Mouse (Mus musculus): ENCODE results near the gene Fbxo34. TPM values are rescaled to one million over a fixed set of nuclear protein-coding genes. Genes with fewer than 3 reads are reported as not detected.
A peak's percentile ranks its signal among the peaks of the same experiment; 100 is the strongest.
"Not testable (repeated sequence)": the region's sequence is repeated elsewhere in the genome, so short reads cannot be mapped to it uniquely, and the experiment has no call there.

Fbxo34 gene
- polyA plus RNA-seq, 1 experiment from 2014 or later: 33.6 TPM

DNA sequence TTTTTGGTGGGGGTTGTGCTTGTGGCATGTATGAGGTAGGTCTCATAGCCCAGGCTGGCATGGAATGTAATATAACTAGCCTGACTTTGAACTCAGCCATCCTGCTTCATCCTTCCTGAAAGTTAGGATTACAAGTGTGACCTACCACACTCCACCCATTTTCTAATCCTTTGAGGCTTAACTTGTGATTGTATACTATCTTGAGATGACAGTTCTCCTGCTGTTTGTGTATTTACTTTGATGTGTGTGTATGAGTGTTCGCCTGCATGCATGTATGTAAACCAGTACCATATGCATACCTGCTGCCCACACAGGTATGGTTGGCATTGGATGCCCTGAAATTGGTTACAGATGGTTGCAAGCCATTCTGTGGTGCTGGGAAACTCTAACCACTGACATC is 71.4 kb downstream of the Fbxo34 start:
- H3K4me2 ChIP-seq (ENCODE audit: low read length): no peak overlapping the region

GRCm38 (mm10) chr14:47522301-47522700 is 72.1 kb downstream of the Fbxo34 start:
- H3K9me3 ChIP-seq (ENCODE audit: control insufficient read depth, low read length): no peaks in the 10 kb centered on the region
- no peak overlapping the region for H3K27ac ChIP-seq (ENCODE audit: low read depth, low read length)
- WGBS: 92% methylated on average over 7 of the region's 7 CpGs
- H3K27me3 ChIP-seq (replicated peaks; ENCODE audit: control insufficient read depth, insufficient read depth, low read length): no peaks in the 10 kb centered on the region
- no peak for ATAC-seq
- H3K4me3 ChIP-seq (ENCODE audit: low read length): no peak overlapping the region
- H3K9ac ChIP-seq (ENCODE audit: low read depth, low read length): no peak overlapping the region
- no peaks in the 10 kb centered on the region for H3K36me3 ChIP-seq (ENCODE audit: control insufficient read depth, insufficient read depth, low read length)
- H3K4me1 ChIP-seq (ENCODE audit: control insufficient read depth, insufficient read depth, low read depth, low read length): no peaks in the 10 kb centered on the region
- H3K4me2 ChIP-seq (ENCODE audit: low read length): no peak overlapping the region

More for the DNA sequence above, 71.4 kb downstream of the Fbxo34 start:
- H3K27me3 ChIP-seq (replicated peaks; ENCODE audit: control insufficient read depth, insufficient read depth, low read length): no peaks in the 10 kb centered on the region
- H3K4me3 ChIP-seq (ENCODE audit: low read length): no peak overlapping the region
- H3K9ac ChIP-seq (ENCODE audit: low read depth, low read length): no peak overlapping the region
- H3K27ac ChIP-seq (ENCODE audit: low read depth, low read length): no peak overlapping the region
- H3K36me3 ChIP-seq (ENCODE audit: control insufficient read depth, insufficient read depth, low read length): no peaks in the 10 kb centered on the region
- no peaks in the 10 kb centered on the region for H3K4me1 ChIP-seq (ENCODE audit: control insufficient read depth, insufficient read depth, low read depth, low read length)
- WGBS: 93% methylated on average over 1 of the region's 1 CpGs
- H3K9me3 ChIP-seq (ENCODE audit: control insufficient read depth, low read length): no peaks in the 10 kb centered on the region
- ATAC-seq: no peak

DNA sequence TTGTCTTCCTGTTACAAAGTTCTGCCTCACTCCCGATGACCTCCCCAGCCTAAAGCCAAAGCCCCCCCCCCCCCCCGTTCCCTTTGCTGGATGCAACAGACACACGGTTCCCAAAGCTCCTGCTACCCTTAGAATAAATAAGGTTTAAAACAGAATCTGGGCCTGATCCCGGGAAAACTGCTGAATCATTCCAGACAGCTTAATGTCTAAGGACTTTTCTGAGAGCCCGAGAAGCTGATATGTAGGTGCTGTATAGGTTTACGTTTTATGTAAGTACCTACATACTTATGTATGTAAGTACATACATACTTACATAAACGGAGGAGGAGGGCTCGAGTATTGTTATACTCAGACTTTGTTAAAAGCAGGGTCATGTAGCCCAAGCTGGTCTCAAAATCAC is 75.2 kb downstream of the Fbxo34 start:
- Histone ChIP-seq H3K4me2 (ENCODE audit: low read length) (no peak overlapping the region), H3K36me3 (ENCODE audit: control insufficient read depth, insufficient read depth, low read length) (no peaks in the 10 kb centered on the region; the same call in 1 of the 2 replicates), H3K9me3 (ENCODE audit: control insufficient read depth, low read length) (no peaks in the 10 kb centered on the region), H3K9ac (ENCODE audit: low read depth, low read length) (no peak overlapping the region), H3K27ac (ENCODE audit: low read depth, low read length) (no peak overlapping the region), H3K27me3 (replicated peaks; ENCODE audit: control insufficient read depth, insufficient read depth, low read length) (no peaks in the 10 kb centered on the region), H3K4me1 (ENCODE audit: control insufficient read depth, insufficient read depth, low read depth, low read length) (no peaks in the 10 kb centered on the region), H3K4me3 (ENCODE audit: low read length) (no peak overlapping the region)
- WGBS: 82% methylated on average over 8 of the region's 8 CpGs
- ATAC-seq: no peak

DNA sequence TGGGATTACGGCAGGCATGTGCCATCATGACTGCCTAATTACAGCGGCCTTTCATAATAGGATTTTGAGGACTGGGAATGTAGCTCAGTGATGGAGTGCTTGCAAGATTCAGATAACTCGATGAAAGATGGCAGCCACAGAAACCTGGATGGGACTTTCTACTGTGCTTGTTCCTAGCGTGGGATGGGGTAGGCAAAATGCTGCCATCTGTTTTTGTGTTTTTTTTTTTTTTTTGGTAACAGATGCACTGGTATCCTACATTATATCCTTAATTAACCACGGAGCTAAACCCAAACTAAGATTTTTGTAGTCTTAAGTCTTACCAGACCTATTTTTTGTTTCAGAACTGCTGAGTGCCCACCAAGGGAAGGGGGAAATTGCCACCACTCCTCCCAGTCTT is 75.6 kb downstream of the Fbxo34 start:
- no peaks in the 10 kb centered on the region; the same call in 1 of the 2 replicates for H3K36me3 ChIP-seq (ENCODE audit: control insufficient read depth, insufficient read depth, low read length)
- 86% methylated on average over 5 of the region's 5 CpGs for WGBS
- no peak for ATAC-seq
- no peak overlapping the region for H3K4me2 ChIP-seq (ENCODE audit: low read length)
- no peaks in the 10 kb centered on the region for H3K4me1 ChIP-seq (ENCODE audit: control insufficient read depth, insufficient read depth, low read depth, low read length)
- H3K9ac ChIP-seq (ENCODE audit: low read depth, low read length): no peak overlapping the region
- H3K27me3 ChIP-seq (replicated peaks; ENCODE audit: control insufficient read depth, insufficient read depth, low read length): no peaks in the 10 kb centered on the region
- H3K4me3 ChIP-seq (ENCODE audit: low read length): no peak overlapping the region
- no peaks in the 10 kb centered on the region for H3K9me3 ChIP-seq (ENCODE audit: control insufficient read depth, low read length)
- H3K27ac ChIP-seq (ENCODE audit: low read depth, low read length): no peak overlapping the region

- Histone ChIP-seq H3K27me3 (replicated peaks; ENCODE audit: control insufficient read depth, insufficient read depth, low read length) (no peaks in the 10 kb centered on the region), H3K4me3 (ENCODE audit: low read length) (no peak overlapping the region), H3K4me1 (ENCODE audit: control insufficient read depth, insufficient read depth, low read depth, low read length) (no peaks in the 10 kb centered on the region), H3K9ac (ENCODE audit: low read depth, low read length) (no peak overlapping the region), H3K27ac (ENCODE audit: low read depth, low read length) (no peak overlapping the region), H3K36me3 (ENCODE audit: control insufficient read depth, insufficient read depth, low read length) (peaks cover 3% of the 10 kb centered on the region; the same call in 1 of the 2 replicates), H3K4me2 (ENCODE audit: low read length) (no peak overlapping the region), H3K9me3 (ENCODE audit: control insufficient read depth, low read length) (no peaks in the 10 kb centered on the region)
- ATAC-seq: no peak
- 85% methylated on average over 2 of the region's 2 CpGs for WGBS
Measured at GRCm38 (mm10) chr14:47527833-47528232, 77.6 kb downstream of the Fbxo34 start.

DNA sequence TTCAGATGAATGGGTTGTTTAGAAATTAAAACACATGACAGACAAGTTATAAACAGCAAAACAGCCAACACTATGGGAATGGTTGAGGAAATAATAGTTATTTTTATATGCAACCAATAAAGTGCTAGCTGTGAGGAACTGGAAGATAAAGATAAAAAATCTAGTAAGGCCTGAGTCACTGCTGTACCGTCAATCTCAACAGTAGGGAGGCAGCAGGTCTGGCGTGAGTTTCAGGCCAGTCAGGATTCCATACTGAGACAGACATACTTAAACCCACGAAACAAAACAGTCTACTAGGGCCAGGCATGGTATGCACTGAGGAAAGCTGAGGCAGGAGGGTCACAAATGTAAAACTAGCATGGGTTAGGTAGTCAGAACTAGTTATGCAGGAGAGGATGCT is 78.1 kb downstream of the Fbxo34 start:
- H3K4me2 ChIP-seq (ENCODE audit: low read length): no peak overlapping the region
- peaks cover 3% of the 10 kb centered on the region; the same call in 1 of the 2 replicates for H3K36me3 ChIP-seq (ENCODE audit: control insufficient read depth, insufficient read depth, low read length)
- H3K27ac ChIP-seq (ENCODE audit: low read depth, low read length): no peak overlapping the region
- H3K9me3 ChIP-seq (ENCODE audit: control insufficient read depth, low read length): no peaks in the 10 kb centered on the region
- 87% methylated on average over 3 of the region's 3 CpGs for WGBS
- no peaks in the 10 kb centered on the region for H3K4me1 ChIP-seq (ENCODE audit: control insufficient read depth, insufficient read depth, low read depth, low read length)
- ATAC-seq: no peak
- no peak overlapping the region for H3K4me3 ChIP-seq (ENCODE audit: low read length)
- no peak overlapping the region for H3K9ac ChIP-seq (ENCODE audit: low read depth, low read length)
- no peaks in the 10 kb centered on the region for H3K27me3 ChIP-seq (replicated peaks; ENCODE audit: control insufficient read depth, insufficient read depth, low read length)

DNA sequence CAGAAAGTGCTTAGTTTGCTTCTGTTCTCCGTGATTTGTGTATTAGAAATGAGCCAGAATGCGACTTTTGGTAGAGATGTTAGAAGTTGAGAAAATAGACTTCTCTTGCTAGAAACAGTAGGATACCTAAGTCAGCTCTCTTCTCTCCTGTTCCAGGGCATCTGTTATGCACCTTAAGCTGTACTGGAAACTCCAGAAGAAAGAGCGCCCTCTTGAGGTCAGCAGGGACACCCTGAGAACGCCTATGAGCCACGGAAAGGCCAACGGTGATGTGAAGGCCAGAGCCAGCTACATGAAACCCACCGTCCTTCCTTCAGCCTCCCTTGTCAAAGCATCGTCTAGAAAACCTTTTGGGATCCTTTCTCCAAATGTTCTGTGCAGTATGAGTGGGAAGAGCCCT is 78.8 kb downstream of the Fbxo34 start:
- Histone ChIP-seq H3K4me3 (ENCODE audit: low read length) (no peak overlapping the region), H3K4me1 (ENCODE audit: control insufficient read depth, insufficient read depth, low read depth, low read length) (no peaks in the 10 kb centered on the region), H3K4me2 (ENCODE audit: low read length) (no peak overlapping the region), H3K27me3 (replicated peaks; ENCODE audit: control insufficient read depth, insufficient read depth, low read length) (no peaks in the 10 kb centered on the region), H3K27ac (ENCODE audit: low read depth, low read length) (no peak overlapping the region), H3K9me3 (ENCODE audit: control insufficient read depth, low read length) (no peaks in the 10 kb centered on the region), H3K36me3 (ENCODE audit: control insufficient read depth, insufficient read depth, low read length) (peaks cover 3% of the 10 kb centered on the region; the same call in 1 of the 2 replicates), H3K9ac (ENCODE audit: low read depth, low read length) (no peak overlapping the region)
- peak; percentile 56; the same call in 1 of the 2 replicates for ATAC-seq
- WGBS: 38% methylated on average over 8 of the region's 8 CpGs

DNA sequence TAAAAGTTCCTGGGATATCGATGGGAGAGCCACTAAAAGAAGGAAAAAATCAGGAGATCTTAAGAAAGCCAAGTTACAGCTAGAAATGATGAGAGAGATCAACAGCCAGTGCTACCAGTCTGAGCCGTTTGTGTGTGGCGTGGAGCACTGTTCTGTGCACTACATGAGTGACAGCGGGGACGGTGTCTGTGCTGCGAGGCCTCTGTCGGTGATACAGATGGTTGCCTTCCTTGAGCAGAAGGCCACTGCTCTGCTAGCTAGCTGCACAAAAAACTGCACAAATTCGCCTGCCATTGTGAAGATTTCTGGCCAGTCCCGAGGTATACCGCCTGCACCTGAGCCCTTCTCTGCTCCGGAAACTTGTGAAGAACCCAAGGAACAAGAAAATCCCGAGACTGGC is 79.4 kb downstream of the Fbxo34 start:
- ATAC-seq; H3K27me3 ChIP-seq (replicated peaks; ENCODE audit: control insufficient read depth, insufficient read depth, low read length); H3K9ac ChIP-seq (ENCODE audit: low read depth, low read length); H3K4me2 ChIP-seq (ENCODE audit: low read length); H3K9me3 ChIP-seq (ENCODE audit: control insufficient read depth, low read length); H3K27ac ChIP-seq (ENCODE audit: low read depth, low read length); H3K4me3 ChIP-seq (ENCODE audit: low read length); H3K4me1 ChIP-seq (ENCODE audit: control insufficient read depth, insufficient read depth, low read depth, low read length); H3K36me3 ChIP-seq (ENCODE audit: control insufficient read depth, insufficient read depth, low read length): not testable (repeated sequence)
- 92% methylated on average over 10 of the region's 12 CpGs for WGBS

DNA sequence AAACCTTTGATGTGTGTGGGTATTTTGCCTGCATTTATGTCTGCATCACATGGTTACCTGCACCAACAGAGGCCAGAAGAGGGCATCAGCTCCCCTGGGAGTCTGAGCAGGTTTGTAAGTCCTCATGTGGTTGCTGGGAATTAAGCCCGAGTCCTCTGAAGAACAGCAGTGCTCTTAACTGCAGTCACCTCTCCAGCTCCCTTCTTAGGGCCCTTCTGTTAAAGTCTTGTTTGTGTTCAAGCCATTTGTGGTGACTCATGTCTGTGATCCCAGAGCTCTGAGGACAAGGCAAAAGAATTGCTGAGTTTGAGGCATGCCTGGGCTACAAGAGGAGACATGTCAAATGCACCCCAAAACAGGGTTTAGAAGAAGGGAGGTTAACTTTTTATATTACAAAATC is 82.3 kb downstream of the Fbxo34 start:
- Histone ChIP-seq H3K4me3 (ENCODE audit: low read length) (no peak overlapping the region), H3K36me3 (ENCODE audit: control insufficient read depth, insufficient read depth, low read length) (peaks cover 3% of the 10 kb centered on the region; the same call in 1 of the 2 replicates), H3K9me3 (ENCODE audit: control insufficient read depth, low read length) (no peaks in the 10 kb centered on the region), H3K4me2 (ENCODE audit: low read length) (no peak overlapping the region), H3K27ac (ENCODE audit: low read depth, low read length) (no peak overlapping the region), H3K27me3 (replicated peaks; ENCODE audit: control insufficient read depth, insufficient read depth, low read length) (no peaks in the 10 kb centered on the region), H3K9ac (ENCODE audit: low read depth, low read length) (no peak overlapping the region), H3K4me1 (ENCODE audit: control insufficient read depth, insufficient read depth, low read depth, low read length) (no peaks in the 10 kb centered on the region)
- 88% methylated on average over 1 of the region's 1 CpGs for WGBS
- no peak for ATAC-seq
